Mouse (Mus musculus) midbrain, embryonic 13.5 days (tissue): ENCODE data around the gene P2ry10b. TPM values are rescaled to one million over a fixed set of nuclear protein-coding genes. Genes with fewer than 3 reads are reported as not detected.

ENCODE experiments used
- ATAC-seq: fragments of 200-750 bp; cut with Nextera tagmentation; 2 replicates; pipeline ENCODE4 v1.8.0; 2017; ENCODE audit warnings: mild to moderate bottlenecking, moderate TSS enrichment, moderate library complexity
- H3K27ac ChIP-seq: fragments of 300-500 bp; sonication (generic); 2 replicates; pipeline ENCODE4 v1.5.1; 2015; ENCODE audit warnings: inconsistent platforms, mild to moderate bottlenecking, moderate library complexity
- H3K27me3 ChIP-seq: fragments of 300-500 bp; sonication (generic); 2 replicates; pipeline ENCODE4 v1.6.1; 2015; ENCODE audit warnings: mild to moderate bottlenecking, inconsistent platforms
- H3K36me3 ChIP-seq: fragments of 300-500 bp; sonication (generic); 2 replicates; pipeline ENCODE4 v1.6.1; 2015; ENCODE audit warnings: mild to moderate bottlenecking, inconsistent platforms
- H3K4me1 ChIP-seq: fragments of 300-500 bp; sonication (generic); replicated peaks from 2 replicates; pipeline ENCODE4 v1.6.1; 2015; ENCODE audit warnings: inconsistent platforms
- H3K4me2 ChIP-seq: fragments of 300-500 bp; sonication (generic); replicated peaks from 2 replicates; pipeline ENCODE4 v1.6.1; 2015; ENCODE audit warnings: moderate library complexity, mild to moderate bottlenecking, inconsistent platforms
- H3K4me3 ChIP-seq: fragments of 300-500 bp; sonication (generic); replicated peaks from 2 replicates; pipeline ENCODE4 v1.5.1; 2015; ENCODE audit warnings: mild to moderate bottlenecking, inconsistent platforms
- H3K9ac ChIP-seq: fragments of 300-500 bp; sonication (generic); replicated peaks from 2 replicates; pipeline ENCODE4 v1.6.1; 2015; ENCODE audit warnings: mild to moderate bottlenecking, inconsistent platforms
- H3K9me3 ChIP-seq: fragments of 300-500 bp; sonication (generic); 2 replicates; pipeline ENCODE4 v1.6.1; 2016; ENCODE audit warnings: mild to moderate bottlenecking, inconsistent platforms
- WGBS: fragments of 180-500 bp; shearing (Covaris S2); methylation state at CpG from one replicate; pipeline ENCODE4 v1.1.7; 2015; 5-methylcytosine and 5-hydroxymethylcytosine counted together
- polyA plus RNA-seq: library from polyadenylated mRNA; unstranded; fragments of >200 nt; fragmentation: Nextera tagmentation; extraction: Ambion mirVana; gene quantifications from 2 replicates; pipeline ENCODE4 v1.2.1, GENCODE M21; 2015

The P2ry10b gene
- polyA plus RNA-seq, 1 experiment from 2014 or later, result 0.55 TPM

DNA sequence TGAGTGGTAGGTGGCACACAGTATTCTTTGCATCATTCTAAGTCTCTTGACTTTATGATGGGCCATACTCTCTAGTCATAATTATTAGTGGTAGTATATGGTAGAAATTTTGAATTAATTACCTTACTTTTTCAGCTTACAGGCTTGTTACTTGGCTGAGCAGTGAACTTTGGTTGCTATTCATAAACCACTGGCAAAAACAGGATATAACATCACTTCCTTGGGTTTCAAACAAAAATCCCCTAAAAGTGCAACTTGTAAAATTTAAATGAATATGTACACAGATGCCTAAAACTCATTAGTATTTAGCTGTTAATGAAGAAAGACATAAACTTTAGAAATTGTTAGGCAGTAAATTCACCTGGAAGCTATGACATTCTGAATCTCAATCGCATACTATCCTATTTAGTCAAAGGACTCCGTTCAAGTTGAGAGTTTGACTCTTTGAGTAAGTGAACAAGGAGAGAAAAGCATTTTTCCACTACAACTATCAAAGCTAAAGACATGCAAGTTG is 68.9 kb downstream of the P2ry10b start:
- Histone ChIP-seq H3K36me3 (no peaks in the 10 kb centered on the region), H3K27me3 (no peaks in the 10 kb centered on the region), H3K4me1 (no peaks in the 10 kb centered on the region), H3K9me3 (no peaks in the 10 kb centered on the region), H3K27ac (no peak overlapping the region), H3K9ac (no peak overlapping the region), H3K4me2 (no peak overlapping the region), H3K4me3 (no peak overlapping the region)
- no peak for ATAC-seq
- 92% methylated on average over 2 of the region's 2 CpGs for WGBS

Other genes with a start within 250 kb of the P2ry10b start
- 8.5 and 8.7 TPM in 2 replicates for gene Lpar4, start 228.3 kb upstream of the P2ry10b start, polyA plus RNA-seq
- gene P2ry10, start 60.4 kb upstream of the P2ry10b start, polyA plus RNA-seq, result not detected in 2 replicates
- gene Gpr174, start 107.0 kb downstream of the P2ry10b start, polyA plus RNA-seq, result not detected in 2 replicates